Mouse (Mus musculus): Measurements from ENCODE around the gene Gm3594.
"Not testable (repeated sequence)": the region's sequence is repeated elsewhere in the genome, so short reads cannot be mapped to it uniquely, and the experiment has no call there.

The Gm3594 gene

GRCm38 (mm10) chr14:6444511-6444910 is at the start of gene Gm3594:
Gene Gm3594, minus strand, starts transcription at chr14:6444611.
- DNase-seq, result not testable (repeated sequence)

GRCm38 (mm10) chr14:6486331-6486730 is 41.9 kb upstream of the Gm3594 start:
- not testable (repeated sequence) for DNase-seq

- DNase-seq, result not testable (repeated sequence)
These were observed 41.1 kb upstream of the Gm3594 start for GRCm38 (mm10) chr14:6485541-6485940.

- not testable (repeated sequence) for DNase-seq
These were observed 37.7 kb upstream of the Gm3594 start for GRCm38 (mm10) chr14:6482126-6482525.

- DNase-seq, result not testable (repeated sequence)
These were observed 27.4 kb upstream of the Gm3594 start for GRCm38 (mm10) chr14:6471856-6472255.

- peak; percentile 1 for DNase-seq
These were observed 3.6 kb downstream of the Gm3594 start for GRCm38 (mm10) chr14:6440774-6441173.

- peak; percentile 1 for DNase-seq
These were observed 4.2 kb downstream of the Gm3594 start for GRCm38 (mm10) chr14:6440206-6440605.

- DNase-seq, result peak; percentile 37
These were observed 17.6 kb downstream of the Gm3594 start for GRCm38 (mm10) chr14:6426766-6427165.

- peak; percentile 2 for DNase-seq
These were observed 18.1 kb downstream of the Gm3594 start for GRCm38 (mm10) chr14:6426353-6426752.

GRCm38 (mm10) chr14:6412382-6412781 is 32.0 kb downstream of the Gm3594 start, which contains the start of gene Gm3591:
Gene Gm3591, minus strand, starts transcription at chr14:6412482.
- DNase-seq, result not testable (repeated sequence)

GRCm38 (mm10) chr14:6390219-6390618 is 54.2 kb downstream of the Gm3594 start, which contains the start of gene Gm16440:
Gene Gm16440, minus strand, starts transcription at chr14:6390319.
- DNase-seq, result not testable (repeated sequence)

All from lung, postnatal 10 days (tissue).